Mouse (Mus musculus) liver, adult 2 months (tissue): Measurements from ENCODE around the gene Adamts5.

ENCODE experiments used
- CTCF ChIP-seq: fragments of 200-500 bp; IDR thresholded peaks from 2 replicates; pipeline ENCODE4 v1.5.1; 2011; ENCODE audit warnings: low read depth, low read length, control low read depth
- POLR2A ChIP-seq: fragments of 200-500 bp; IDR thresholded peaks from 2 replicates; pipeline ENCODE4 v1.6.1; 2011; ENCODE audit warnings: low read length, control low read depth; ENCODE audit not compliant: insufficient read depth; ENCODE audit errors: extremely low read depth

- no peak for TF ChIP-seq CTCF
- TF ChIP-seq POLR2A: no peak
Measured at GRCm38 (mm10) chr16:85871971-85872370, 29.7 kb downstream of the Adamts5 start.
